Mouse (Mus musculus) stomach, embryonic 15.5 days (tissue): ENCODE measurements around the gene Vsx2. TPM values are rescaled to one million over a fixed set of nuclear protein-coding genes. Genes with fewer than 3 reads are reported as not detected.

Experiments
- ATAC-seq: fragments of 200-750 bp; cut with Nextera tagmentation; 2 replicates; pipeline ENCODE4 v1.8.0; 2017; ENCODE audit warnings: low read depth, moderate number of reproducible peaks, moderate TSS enrichment; ENCODE audit not compliant: insufficient read depth, low FRiP score
- H3K27ac ChIP-seq: fragments of 300-500 bp; sonication (generic); 2 replicates; pipeline ENCODE4 v1.5.1; 2015; ENCODE audit warnings: mild to moderate bottlenecking, inconsistent platforms
- H3K27me3 ChIP-seq: fragments of 300-500 bp; sonication (generic); replicated peaks from 2 replicates; pipeline ENCODE4 v1.6.1; 2015; ENCODE audit warnings: inconsistent platforms
- H3K36me3 ChIP-seq: fragments of 300-500 bp; sonication (generic); 2 replicates; pipeline ENCODE4 v1.6.1; 2015; ENCODE audit warnings: inconsistent platforms
- H3K4me1 ChIP-seq: fragments of 300-500 bp; sonication (generic); 2 replicates; pipeline ENCODE4 v1.6.1; 2015; ENCODE audit warnings: inconsistent platforms
- H3K4me2 ChIP-seq: fragments of 300-500 bp; sonication (generic); 2 replicates; pipeline ENCODE4 v1.6.1; 2015; ENCODE audit warnings: mild to moderate bottlenecking, inconsistent platforms
- H3K4me3 ChIP-seq: fragments of 300-500 bp; sonication (generic); replicated peaks from 2 replicates; pipeline ENCODE4 v1.5.1; 2015; ENCODE audit warnings: inconsistent platforms
- H3K9ac ChIP-seq: fragments of 300-500 bp; sonication (generic); 2 replicates; pipeline ENCODE4 v1.6.1; 2015; ENCODE audit warnings: inconsistent platforms
- H3K9me3 ChIP-seq: fragments of 300-500 bp; sonication (generic); 2 replicates; pipeline ENCODE4 v1.6.1; 2016; ENCODE audit warnings: inconsistent platforms
- WGBS: fragments of 180-500 bp; shearing (Covaris S2); methylation state at CpG from one replicate; pipeline ENCODE4 v1.1.7; 2015; 5-methylcytosine and 5-hydroxymethylcytosine counted together
- polyA plus RNA-seq: library from polyadenylated mRNA; unstranded; fragments of >200 nt; fragmentation: Nextera tagmentation; extraction: Ambion mirVana; gene quantifications from 2 replicates; pipeline ENCODE4 v1.2.1, GENCODE M21; 2015

Gene Vsx2
- polyA plus RNA-seq, 1 experiment from 2014 or later: not detected

DNA sequence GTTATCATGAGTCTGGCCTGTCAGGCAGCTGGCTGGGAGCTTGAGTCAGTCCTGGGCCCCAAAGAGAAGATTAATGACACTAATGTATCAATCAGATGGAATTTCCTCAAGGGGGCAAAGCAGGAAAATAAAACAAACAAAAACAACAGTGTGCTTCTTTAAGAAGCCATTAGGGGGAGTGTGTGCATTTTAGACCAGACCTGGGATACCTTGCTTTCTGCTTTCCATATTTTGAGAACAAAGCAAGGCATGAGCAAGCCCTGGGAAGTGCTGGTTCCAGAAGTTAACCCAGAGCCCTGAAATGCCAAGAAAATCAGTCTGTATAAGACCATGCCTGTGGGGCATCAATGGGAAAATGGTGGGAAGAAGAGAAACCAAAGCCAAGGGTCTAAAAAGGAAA lies 51.4 kb downstream of the Vsx2 start:
- H3K36me3 ChIP-seq: no peaks in the 10 kb centered on the region
- no peak for ATAC-seq
- H3K4me2 ChIP-seq: no peak overlapping the region
- peaks cover 16% of the 10 kb centered on the region for H3K27me3 ChIP-seq
- no peaks in the 10 kb centered on the region for H3K4me1 ChIP-seq
- no peak overlapping the region for H3K27ac ChIP-seq
- H3K9ac ChIP-seq: no peak overlapping the region
- no peak overlapping the region for H3K4me3 ChIP-seq
- H3K9me3 ChIP-seq: no peaks in the 10 kb centered on the region

DNA sequence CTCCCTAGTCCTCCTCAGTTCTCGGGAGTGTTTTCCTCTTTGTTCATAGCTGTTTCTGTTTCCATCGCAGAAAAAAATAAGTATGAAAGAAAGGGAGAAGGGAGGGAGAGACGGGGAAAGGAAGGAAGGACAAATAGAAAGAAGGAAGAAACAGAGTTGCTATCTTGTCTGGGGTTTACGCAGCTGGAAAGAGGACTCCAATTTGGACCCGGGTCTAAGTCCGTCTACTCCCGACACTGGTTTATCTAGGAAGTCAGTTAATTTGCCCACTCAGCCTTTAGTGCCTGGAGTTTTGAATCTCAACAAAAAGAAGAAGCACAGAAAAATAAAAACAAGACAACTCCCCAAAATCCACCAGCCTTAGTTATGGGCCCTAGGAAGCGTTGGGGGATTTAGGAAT lies 55.0 kb downstream of the Vsx2 start:
- ATAC-seq: no peak
- WGBS: 29% methylated on average over 8 of the region's 8 CpGs
- no peaks in the 10 kb centered on the region for H3K9me3 ChIP-seq

DNA sequence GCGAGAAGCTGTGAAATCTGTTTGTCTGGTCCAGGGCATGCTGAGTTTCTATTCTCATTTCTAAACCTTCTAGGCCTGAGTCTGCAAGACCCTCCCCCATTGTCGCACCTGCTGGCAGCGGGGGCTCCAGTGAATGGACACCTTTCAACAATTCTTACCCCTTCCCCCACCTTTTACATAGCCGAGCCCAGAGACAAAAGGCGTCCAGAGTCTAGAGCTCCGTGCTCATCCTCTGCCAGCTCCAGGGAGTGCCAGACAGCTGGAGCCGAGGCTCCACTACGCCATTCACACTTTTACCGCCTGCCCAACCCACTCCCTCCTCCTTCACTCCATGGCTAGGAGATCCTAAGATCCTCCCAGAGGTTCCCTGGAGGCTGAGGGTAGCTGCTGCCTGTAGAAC lies 55.6 kb downstream of the Vsx2 start:
- Histone ChIP-seq H3K4me3 (no peak overlapping the region), H3K36me3 (no peaks in the 10 kb centered on the region), H3K27me3 (peaks cover 16% of the 10 kb centered on the region), H3K9ac (no peak overlapping the region), H3K4me1 (no peaks in the 10 kb centered on the region), H3K27ac (no peak overlapping the region), H3K4me2 (no peak overlapping the region), H3K9me3 (no peaks in the 10 kb centered on the region)
- no peak for ATAC-seq
- 12% methylated on average over 9 of the region's 9 CpGs for WGBS

More for the DNA sequence above, 55.0 kb downstream of the Vsx2 start:
- Histone ChIP-seq H3K4me1 (no peaks in the 10 kb centered on the region), H3K4me3 (no peak overlapping the region), H3K9ac (no peak overlapping the region), H3K27me3 (peaks cover 16% of the 10 kb centered on the region), H3K4me2 (no peak overlapping the region), H3K27ac (no peak overlapping the region), H3K36me3 (no peaks in the 10 kb centered on the region)

DNA sequence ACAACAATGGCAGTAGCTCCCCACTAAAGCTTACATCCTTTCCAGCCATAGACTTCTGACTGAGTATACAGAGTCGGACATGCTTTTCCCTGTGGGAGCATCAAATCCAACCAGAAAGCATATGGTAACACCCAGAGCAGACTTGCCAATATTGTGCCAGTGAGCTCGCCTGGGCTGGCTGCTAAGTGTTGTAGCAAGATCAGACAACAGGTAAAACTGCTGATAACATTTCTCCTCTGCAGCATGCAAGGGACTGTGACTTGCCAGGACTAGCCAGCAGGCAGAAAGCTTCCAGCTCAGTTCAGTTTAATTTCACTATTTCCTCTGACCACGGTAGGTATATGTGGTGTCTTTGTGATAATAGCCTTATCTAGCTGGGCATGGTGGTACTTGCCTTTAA lies 62.3 kb downstream of the Vsx2 start:
- Histone ChIP-seq H3K4me2 (no peak overlapping the region), H3K9ac (no peak overlapping the region), H3K9me3 (no peaks in the 10 kb centered on the region), H3K27me3 (no peaks in the 10 kb centered on the region), H3K4me1 (no peaks in the 10 kb centered on the region), H3K27ac (no peak overlapping the region), H3K36me3 (no peaks in the 10 kb centered on the region), H3K4me3 (no peak overlapping the region)
- WGBS: 64% methylated on average over 3 of the region's 3 CpGs
- no peak for ATAC-seq

DNA sequence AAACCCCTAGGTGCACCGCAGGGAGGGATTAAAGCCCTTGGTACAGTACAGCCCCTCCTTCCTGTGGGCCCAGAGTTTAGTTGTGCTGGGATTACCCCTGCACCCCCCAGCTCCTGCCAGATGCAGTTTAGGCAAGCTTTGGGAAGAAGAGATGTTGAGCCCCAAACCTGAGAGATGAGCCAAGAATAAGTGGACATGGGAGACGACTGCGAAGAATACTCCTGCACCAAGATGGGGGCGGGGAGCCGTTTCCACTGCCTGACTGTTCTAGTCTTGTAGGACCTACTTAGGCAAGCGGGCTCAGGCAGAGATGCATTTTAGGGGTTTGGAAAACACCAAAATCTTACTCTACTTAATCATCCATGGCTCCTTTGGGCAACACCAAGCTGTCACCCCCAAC lies 70.7 kb downstream of the Vsx2 start:
- Histone ChIP-seq H3K9me3 (no peaks in the 10 kb centered on the region), H3K9ac (no peak overlapping the region), H3K4me3 (no peak overlapping the region), H3K4me2 (no peak overlapping the region), H3K27ac (no peak overlapping the region), H3K4me1 (no peaks in the 10 kb centered on the region), H3K27me3 (peaks cover 32% of the 10 kb centered on the region), H3K36me3 (no peaks in the 10 kb centered on the region)
- ATAC-seq: no peak
- 15% methylated on average over 6 of the region's 6 CpGs for WGBS

DNA sequence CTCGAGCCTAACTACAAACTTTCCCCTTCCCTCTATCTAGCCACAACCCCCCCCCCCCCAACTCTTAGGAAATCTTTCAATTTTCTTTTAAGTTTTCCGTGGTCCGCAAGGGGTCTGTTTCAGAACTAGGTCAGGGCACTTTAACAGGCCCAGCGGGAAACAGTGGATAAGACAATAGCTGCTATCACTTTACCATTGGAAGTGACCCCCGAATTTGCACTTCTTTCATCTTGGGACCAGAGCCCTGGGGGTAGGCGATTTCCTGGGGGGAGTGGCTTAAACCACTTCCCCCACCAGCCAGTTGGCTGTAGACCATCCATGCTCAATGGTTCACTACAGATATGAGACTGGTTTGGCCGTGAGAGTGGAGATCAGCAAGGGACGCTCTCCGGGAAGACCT lies 71.1 kb downstream of the Vsx2 start, which contains the start of gene Vrtn:
Vrtn (plus strand) TSS at position 366 of the 400 bp plus-strand sequence.
- Histone ChIP-seq H3K4me1 (no peaks in the 10 kb centered on the region), H3K9ac (no peak within 1 kb of the TSS), H3K27ac (no peak within 1 kb of the TSS), H3K36me3 (no peaks in the 10 kb centered on the region), H3K9me3 (no peaks in the 10 kb centered on the region), H3K4me3 (no peak within 1 kb of the TSS), H3K27me3 (peaks cover 32% of the 10 kb centered on the region), H3K4me2 (no peak within 1 kb of the TSS)
- WGBS: 10% methylated on average over 9 of the region's 9 CpGs
- ATAC-seq: no peak

Other genes starting within 250 kb of the Vsx2 start
- 42.0 and 42.8 TPM in 2 replicates for gene Coq6, start 208.1 kb upstream of the Vsx2 start, polyA plus RNA-seq
- 2.6 and 3.0 TPM in 2 replicates for gene Fam161b, start 207.9 kb upstream of the Vsx2 start, polyA plus RNA-seq
- 19.2 and 22.2 TPM in 2 replicates for gene Entpd5, start 160.7 kb upstream of the Vsx2 start, polyA plus RNA-seq
- 1.4 and 1.5 TPM in 2 replicates for gene Bbof1, start 160.7 kb upstream of the Vsx2 start, polyA plus RNA-seq
- gene Rnf113a2, start 152.6 kb upstream of the Vsx2 start, polyA plus RNA-seq: 26.2 and 26.7 TPM in 2 replicates
- 35.4 and 39.3 TPM in 2 replicates for gene Aldh6a1, start 118.8 kb upstream of the Vsx2 start, polyA plus RNA-seq
- gene Lin52, start 118.3 kb upstream of the Vsx2 start, polyA plus RNA-seq: 15.5 and 16.1 TPM in 2 replicates
- 12.5 and 13.2 TPM in 2 replicates for gene Abcd4, start 47.7 kb downstream of the Vsx2 start, polyA plus RNA-seq
- not detected in 2 replicates for gene Vrtn, start 71.3 kb downstream of the Vsx2 start, polyA plus RNA-seq
- 0.23 and 0.36 TPM in 2 replicates for gene Syndig1l, start 129.1 kb downstream of the Vsx2 start, polyA plus RNA-seq
- gene Npc2, start 203.4 kb downstream of the Vsx2 start, polyA plus RNA-seq: 62.1 and 67.8 TPM in 2 replicates
- 119 and 125 TPM in 2 replicates for gene Isca2, start 203.5 kb downstream of the Vsx2 start, polyA plus RNA-seq